Mouse (Mus musculus) MEL (cell line): ENCODE results near the gene Pam16. TPM values are rescaled to one million over a fixed set of nuclear protein-coding genes. Genes with fewer than 3 reads are reported as not detected.

Source experiments
- DNase-seq: peaks from one replicate; pipeline ENCODE4 v3.0.0; 2011; ENCODE audit warnings: low read depth, low spot score
- H3K27ac ChIP-seq: 2 replicates; pipeline ENCODE4 v1.5.1; 2012; ENCODE audit warnings: low read depth, mild to moderate bottlenecking, control low read depth, low read length, moderate library complexity; ENCODE audit not compliant: control insufficient read depth
- H3K27me3 ChIP-seq, 2 experiments: fragments of 150-350 bp in 1 of 2; sonication (generic) in 1 of 2; 2 replicates each; pipeline ENCODE4 v1.6.1; 2012; ENCODE audit warnings: low read length in 2 of 2, mild to moderate bottlenecking in 2 of 2, improper control_type of control experiment in 1 of 2, moderate library complexity in 1 of 2; ENCODE audit not compliant: insufficient read depth in 2 of 2, control insufficient read depth in 1 of 2
- H3K36me3 ChIP-seq, 2 experiments: 2 replicates each; pipeline ENCODE4 v1.6.1; 2012 to 2014; ENCODE audit warnings: low read length in 2 of 2, improper control_type of control experiment in 1 of 2, inconsistent platforms in 1 of 2, mild to moderate bottlenecking in 1 of 2; ENCODE audit not compliant: insufficient read depth in 2 of 2, control insufficient read depth in 1 of 2
- H3K4me1 ChIP-seq, 2 experiments: fragments of 150-350 bp in 1 of 2; sonication (generic) in 1 of 2; 2 replicates each; pipeline ENCODE4 v1.6.1; 2012; ENCODE audit warnings: low read length in 2 of 2, improper control_type of control experiment in 1 of 2, mild to moderate bottlenecking in 1 of 2; ENCODE audit not compliant: insufficient read depth in 2 of 2, control insufficient read depth in 1 of 2
- H3K4me3 ChIP-seq, 2 experiments: fragments of 150-350 bp in 1 of 2; sonication (generic) in 1 of 2; 2 replicates each; pipeline ENCODE4 v1.5.1; 2012; ENCODE audit warnings: low read depth in 2 of 2, low read length in 2 of 2, mild to moderate bottlenecking in 2 of 2, moderate library complexity in 2 of 2, control low read depth in 1 of 2, improper control_type of control experiment in 1 of 2; ENCODE audit not compliant: control insufficient read depth in 1 of 2, insufficient read depth in 1 of 2
- H3K79me2 ChIP-seq: 2 replicates; pipeline ENCODE4 v1.6.1; 2012; ENCODE audit warnings: mild to moderate bottlenecking, low read length, moderate library complexity; ENCODE audit not compliant: control insufficient read depth, poor library complexity, insufficient read depth
- H3K9ac ChIP-seq: 2 replicates; pipeline ENCODE4 v1.6.1; 2012; ENCODE audit warnings: low read depth, mild to moderate bottlenecking, control low read depth, low read length, moderate library complexity; ENCODE audit not compliant: control insufficient read depth, poor library complexity, severe bottlenecking
- H3K9me3 ChIP-seq: fragments of 150-350 bp; sonication (generic); replicated peaks from 2 replicates; pipeline ENCODE4 v1.6.1; 2012; ENCODE audit warnings: mild to moderate bottlenecking, low read length, improper control_type of control experiment, moderate library complexity; ENCODE audit not compliant: insufficient read depth
- BHLHE40 ChIP-seq: IDR thresholded peaks from 2 replicates; pipeline ENCODE4 v1.6.1; 2012; ENCODE audit warnings: low read depth, mild to moderate bottlenecking, inconsistent platforms, low read length, improper control_type of control experiment, borderline replicate concordance
- CHD2 ChIP-seq: IDR thresholded peaks from 2 replicates; pipeline ENCODE4 v1.6.1; 2011; ENCODE audit warnings: low read length, improper control_type of control experiment
- E2F4 ChIP-seq: IDR thresholded peaks from 2 replicates; pipeline ENCODE4 v1.6.1; 2011; ENCODE audit warnings: low read depth, low read length, improper control_type of control experiment, borderline replicate concordance
- ELF1 ChIP-seq: IDR thresholded peaks from 2 replicates; pipeline ENCODE4 v1.6.1; 2014; ENCODE audit warnings: low read depth, mild to moderate bottlenecking, inconsistent platforms, low read length, improper control_type of control experiment, moderate library complexity
- EP300 ChIP-seq, 2 experiments: IDR thresholded peaks; 2 replicates each; pipeline ENCODE4 v1.6.1; 2011; ENCODE audit warnings: improper control_type of control experiment in 2 of 2, low read length in 2 of 2, low read depth in 1 of 2, mild to moderate bottlenecking in 1 of 2
- ETS1 ChIP-seq: IDR thresholded peaks from 2 replicates; pipeline ENCODE4 v1.6.1; 2012; ENCODE audit warnings: low read depth, mild to moderate bottlenecking, inconsistent platforms, low read length, improper control_type of control experiment, moderate library complexity
- GABPA ChIP-seq: IDR thresholded peaks from 2 replicates; pipeline ENCODE4 v1.6.1; 2012; ENCODE audit warnings: low read depth, mild to moderate bottlenecking, inconsistent platforms, low read length, improper control_type of control experiment, moderate library complexity
- GATA1 ChIP-seq: IDR thresholded peaks from 2 replicates; pipeline ENCODE4 v1.6.1; 2011; ENCODE audit warnings: low read depth, low read length, improper control_type of control experiment
- HCFC1 ChIP-seq: IDR thresholded peaks from 2 replicates; pipeline ENCODE4 v1.6.1; 2012; ENCODE audit warnings: low read depth, mild to moderate bottlenecking, inconsistent platforms, low read length, improper control_type of control experiment, moderate library complexity
- JUND ChIP-seq: IDR thresholded peaks from 2 replicates; pipeline ENCODE4 v1.6.1; 2011; ENCODE audit warnings: low read depth, mild to moderate bottlenecking, improper control_type of control experiment, low read length
- KAT2A ChIP-seq: conservative IDR thresholded peaks from 2 replicates; pipeline ENCODE4 v1.6.1; 2012; ENCODE audit warnings: low read depth, low read length, improper control_type of control experiment, inconsistent platforms
- MAFK ChIP-seq: IDR thresholded peaks from 2 replicates; pipeline ENCODE4 v1.6.1; 2011; ENCODE audit warnings: low read depth, mild to moderate bottlenecking, low read length, improper control_type of control experiment, borderline replicate concordance
- MAX ChIP-seq: IDR thresholded peaks from 2 replicates; pipeline ENCODE4 v1.6.1; 2011; ENCODE audit warnings: low read length, improper control_type of control experiment
- MEF2A ChIP-seq: IDR thresholded peaks from 2 replicates; pipeline ENCODE4 v1.6.1; 2014; ENCODE audit warnings: low read depth, mild to moderate bottlenecking, inconsistent platforms, low read length, improper control_type of control experiment; ENCODE audit not compliant: poor library complexity, insufficient replicate concordance, severe bottlenecking; ENCODE audit errors: extremely low read depth
- MYB ChIP-seq: IDR thresholded peaks from 2 replicates; pipeline ENCODE4 v1.6.1; 2011; ENCODE audit warnings: mild to moderate bottlenecking, low read depth, low read length, improper control_type of control experiment
- MYC ChIP-seq: IDR thresholded peaks from 2 replicates; pipeline ENCODE4 v1.6.1; 2011; ENCODE audit warnings: low read depth, mild to moderate bottlenecking, low read length, improper control_type of control experiment, moderate library complexity
- NELFE ChIP-seq: IDR thresholded peaks from 2 replicates; pipeline ENCODE4 v1.6.1; 2011; ENCODE audit warnings: low read depth, low read length, improper control_type of control experiment
- NRF1 ChIP-seq: IDR thresholded peaks from 2 replicates; pipeline ENCODE4 v1.6.1; 2014; ENCODE audit warnings: low read depth, mild to moderate bottlenecking, inconsistent platforms, low read length, improper control_type of control experiment, moderate library complexity; ENCODE audit not compliant: poor library complexity, insufficient read depth, severe bottlenecking
- POLR2A ChIP-seq, 2 experiments: IDR thresholded peaks; 2 replicates each; pipeline ENCODE4 v1.6.1; 2011 to 2012; ENCODE audit warnings: low read length in 2 of 2, mild to moderate bottlenecking in 2 of 2, control low read depth in 1 of 2, improper control_type of control experiment in 1 of 2, low read depth in 1 of 2, moderate library complexity in 1 of 2; ENCODE audit not compliant: control insufficient read depth in 1 of 2, insufficient read depth in 1 of 2, poor library complexity in 1 of 2
- POLR2AphosphoS2 ChIP-seq: IDR thresholded peaks from 2 replicates; pipeline ENCODE4 v1.6.1; 2011; ENCODE audit warnings: low read length, improper control_type of control experiment
- RAD21 ChIP-seq: IDR thresholded peaks from 2 replicates; pipeline ENCODE4 v1.6.1; 2011; ENCODE audit warnings: mild to moderate bottlenecking, low read depth, low read length, improper control_type of control experiment
- RCOR1 ChIP-seq: IDR thresholded peaks from 2 replicates; pipeline ENCODE4 v1.6.1; 2012; ENCODE audit warnings: low read depth, mild to moderate bottlenecking, inconsistent platforms, low read length, improper control_type of control experiment
- SMC3 ChIP-seq: IDR thresholded peaks from 2 replicates; pipeline ENCODE4 v1.6.1; 2011; ENCODE audit warnings: low read depth, low read length, improper control_type of control experiment
- TAL1 ChIP-seq: IDR thresholded peaks from 2 replicates; pipeline ENCODE4 v1.6.1; 2012; ENCODE audit warnings: mild to moderate bottlenecking, inconsistent platforms, low read length, moderate library complexity, mixed read lengths
- TBP ChIP-seq: IDR thresholded peaks from 2 replicates; pipeline ENCODE4 v1.8.0; 2011; ENCODE audit warnings: low read depth, low read length, improper control_type of control experiment
- TCF12 ChIP-seq: IDR thresholded peaks from 2 replicates; pipeline ENCODE4 v1.6.1; 2014; ENCODE audit warnings: low read depth, mild to moderate bottlenecking, inconsistent platforms, low read length, improper control_type of control experiment, moderate library complexity
- USF2 ChIP-seq, 2 experiments: IDR thresholded peaks; 2 replicates each; pipeline ENCODE4 v1.6.1; 2011 to 2012; ENCODE audit warnings: improper control_type of control experiment in 2 of 2, low read length in 2 of 2, borderline replicate concordance in 1 of 2, inconsistent platforms in 1 of 2, low read depth in 1 of 2, mild to moderate bottlenecking in 1 of 2; ENCODE audit not compliant: insufficient read depth in 1 of 2
- ZKSCAN1 ChIP-seq: IDR thresholded peaks from 2 replicates; pipeline ENCODE4 v1.6.1; 2012; ENCODE audit warnings: low read depth, mild to moderate bottlenecking, inconsistent platforms, low read length, improper control_type of control experiment, moderate library complexity
- ZMIZ1 ChIP-seq: IDR thresholded peaks from 2 replicates; pipeline ENCODE4 v1.6.1; 2012; ENCODE audit warnings: low read depth, mild to moderate bottlenecking, inconsistent platforms, low read length, improper control_type of control experiment, moderate library complexity
- ZNF384 ChIP-seq: IDR thresholded peaks from 2 replicates; pipeline ENCODE4 v1.6.1; 2012; ENCODE audit warnings: low read depth, mild to moderate bottlenecking, inconsistent platforms, low read length, improper control_type of control experiment
- polyA plus RNA-seq, 2 experiments: library from polyadenylated mRNA; stranded (reverse) in 1 of 2; unstranded in 1 of 2; fragments of >175 nt in 1 of 2; fragments of >200 nt in 1 of 2; gene quantifications; 2 replicates each; pipeline versions ENCODE4 v1.2.1 to v1.2.4; 2012; ENCODE audit warnings: low replicate concordance in 2 of 2, low read depth in 1 of 2; ENCODE audit not compliant: insufficient read length in 2 of 2, insufficient read depth in 1 of 2, missing spikeins in 1 of 2
- total RNA-seq: library from RNA; depleted of rRNA; stranded (reverse); fragments of 300-350 nt; gene quantifications from 2 replicates; pipeline ENCODE4 v1.2.3, GENCODE M21; 2012

Gene Pam16
- total and polyA plus RNA-seq, 3 experiments: 13.6 to 121 TPM; not detected in 1

DNA sequence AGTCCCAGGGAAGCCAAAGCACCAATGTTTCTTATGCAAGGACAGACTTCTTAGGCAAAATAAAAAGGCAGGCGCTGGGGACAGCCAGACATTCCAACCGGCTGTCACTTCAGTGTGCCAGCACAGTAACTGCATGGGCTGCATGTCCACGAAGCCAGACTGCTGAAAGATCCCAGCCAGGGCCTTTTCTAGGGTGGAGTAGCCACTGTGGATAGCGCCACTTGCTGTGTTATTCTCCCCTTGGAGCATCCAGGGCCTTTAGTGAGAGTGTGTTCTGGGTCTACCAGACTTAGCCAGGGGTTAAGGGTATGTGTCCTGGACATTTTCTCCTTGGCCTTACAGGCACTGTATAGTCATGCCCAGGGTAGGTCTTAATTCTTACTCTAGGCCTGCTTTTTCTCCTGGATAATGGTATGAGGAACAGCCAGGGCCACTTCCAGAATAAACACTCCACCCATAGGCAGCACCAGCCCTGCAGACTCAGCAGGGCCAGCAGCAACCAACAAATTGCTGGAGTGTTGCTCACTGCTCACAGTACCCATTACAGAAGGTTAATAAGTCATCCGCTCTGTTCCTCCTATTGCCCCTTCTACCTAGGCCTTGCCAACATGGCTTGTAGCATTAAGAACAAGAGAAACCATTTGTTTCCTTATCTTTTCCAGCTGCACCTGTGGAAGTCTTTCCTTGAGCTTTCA lies 37.1 kb downstream of the Pam16 start:
- H3K9ac ChIP-seq: peak overlapping the region; percentile 72; the same call in 1 of the 2 replicates
- H3K4me1 ChIP-seq: peaks cover 12 to 35% of the 10 kb centered on the region in 2 experiments

DNA sequence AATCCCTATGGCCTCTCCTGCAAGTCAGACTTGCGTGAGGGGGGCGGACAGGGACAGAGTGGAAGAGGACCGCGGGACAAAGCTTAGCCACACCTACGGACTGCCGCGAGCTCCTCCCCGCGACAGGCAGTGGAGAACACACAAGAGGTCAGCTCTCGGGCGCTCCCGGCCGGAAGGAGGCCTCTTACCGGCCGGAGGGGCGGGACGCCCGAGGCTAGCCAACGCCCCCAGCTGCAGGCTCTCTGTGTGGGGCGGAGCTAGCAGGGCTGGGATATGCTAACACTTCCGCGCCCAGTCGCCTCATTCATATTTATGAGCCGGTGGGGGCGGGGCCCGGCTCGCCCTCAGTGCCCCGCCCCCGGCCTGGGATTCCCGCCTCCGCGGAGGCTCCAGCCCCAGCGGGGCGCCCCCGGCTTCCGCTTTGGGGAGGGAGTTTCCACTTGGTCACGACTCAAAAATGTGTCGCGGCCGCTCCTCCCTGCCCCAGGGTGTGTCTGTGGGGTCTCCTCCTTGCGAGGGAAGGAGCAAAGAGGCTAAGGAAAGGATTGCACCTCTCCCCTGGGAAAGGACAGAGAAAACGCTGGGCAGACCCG lies 38.2 kb downstream of the Pam16 start:
- Histone ChIP-seq H3K4me1 (peaks cover 12 to 35% of the 10 kb centered on the region in 2 experiments), H3K79me2 (no peaks in the 10 kb centered on the region)
- no peak for TF ChIP-seq MYC
- TF ChIP-seq MEF2A: no peak
- peak; percentile 81; the same call in 1 of the 2 replicates for TF ChIP-seq E2F4
- TF ChIP-seq POLR2A (IDR thresholded peaks at IDR 0.05; ENCODE audit: control insufficient read depth in 1 of 2, insufficient read depth in 1 of 2, low read depth in 1 of 2, low read length in 2 of 2, poor library complexity in 1 of 2): peak; percentile 24 to 69; a peak in 2 of 4 replicates
- TF ChIP-seq ETS1: peak; percentile 63; the same call in 1 of the 2 replicates
- no peak for TF ChIP-seq GABPA
- no peak for TF ChIP-seq ZKSCAN1
- peak in 1 of 2 experiments; percentile 34; a peak in 1 of 4 replicates for TF ChIP-seq EP300 (IDR thresholded peaks at IDR 0.05; ENCODE audit: low read depth in 1 of 2, low read length in 2 of 2)
- no peak for TF ChIP-seq JUND
- TF ChIP-seq MYB: no peak
- TF ChIP-seq NELFE: peak; percentile 47
- TF ChIP-seq NRF1: no peak
- TF ChIP-seq KAT2A: no peak
- no peak for TF ChIP-seq ZNF384
- no peak for TF ChIP-seq USF2 (IDR thresholded peaks at IDR 0.05; ENCODE audit: borderline replicate concordance in 1 of 2, insufficient read depth in 1 of 2, low read depth in 1 of 2, low read length in 2 of 2)
- TF ChIP-seq HCFC1: peak; percentile 58; the same call in 1 of the 2 replicates
- peak; percentile 22; the same call in 1 of the 2 replicates for TF ChIP-seq TCF12
- TF ChIP-seq CHD2: no peak
- TF ChIP-seq ZMIZ1: no peak
- no peak for TF ChIP-seq POLR2AphosphoS2
- TF ChIP-seq GATA1: no peak
- no peak for TF ChIP-seq SMC3
- peak; percentile 83 for TF ChIP-seq ELF1
- no peak for TF ChIP-seq TBP
- no peak for TF ChIP-seq MAFK

More for the DNA sequence above, 37.1 kb downstream of the Pam16 start:
- DNase-seq: no peak
- Histone ChIP-seq H3K27ac (no peak overlapping the region), H3K36me3 (peaks cover 0 to 21% of the 10 kb centered on the region in 2 experiments; a peak in 2 of 4 replicates), H3K79me2 (no peaks in the 10 kb centered on the region), H3K4me3 (no peak overlapping the region), H3K9me3 (no peaks in the 10 kb centered on the region), H3K27me3 (no peaks in the 10 kb centered on the region)
- TF ChIP-seq POLR2A (IDR thresholded peaks at IDR 0.05; ENCODE audit: control insufficient read depth in 1 of 2, insufficient read depth in 1 of 2, low read depth in 1 of 2, low read length in 2 of 2, poor library complexity in 1 of 2) (no peak), RCOR1 (no peak), TAL1 (no peak), MAFK (no peak), RAD21 (no peak), MAX (no peak), MEF2A (no peak), MYB (no peak), POLR2AphosphoS2 (no peak), BHLHE40 (no peak)

More for the DNA sequence above, 38.2 kb downstream of the Pam16 start:
- Histone ChIP-seq H3K27me3 (no peaks in the 10 kb centered on the region), H3K27ac (peak overlapping the region; percentile 32; the same call in 1 of the 2 replicates), H3K4me3 (peak overlapping the region; percentile 71 to 75), H3K36me3 (peaks cover 0 to 21% of the 10 kb centered on the region in 2 experiments; a peak in 2 of 4 replicates), H3K9ac (peak overlapping the region; percentile 72), H3K9me3 (no peaks in the 10 kb centered on the region)
- peak; percentile 97 for DNase-seq
